Comparison of ENCODE assay signal across 13 mouse cellular contexts in the genomic region with DNA sequence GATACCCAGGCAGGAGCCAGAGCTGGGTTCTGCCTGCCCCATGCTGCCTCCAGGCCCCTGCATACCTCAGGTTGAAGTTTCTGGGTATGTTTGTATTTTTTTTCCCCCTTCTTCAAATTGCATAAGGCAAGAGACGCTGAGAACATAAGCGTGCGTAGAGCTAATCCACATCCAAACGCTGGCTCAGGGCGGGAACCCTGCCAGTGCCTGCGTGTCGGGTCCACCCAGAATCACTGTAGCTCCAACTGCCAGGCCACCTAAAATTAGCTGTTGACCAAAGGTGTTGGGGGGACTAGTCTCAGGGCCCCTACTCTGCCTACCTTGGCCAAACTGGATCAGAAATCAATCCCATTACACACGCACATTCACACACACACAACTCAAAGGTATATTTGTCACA. TPM values are rescaled to one million over a fixed set of nuclear protein-coding genes. Genes with fewer than 3 reads are reported as not detected.
"Had no signal": no experiment of that assay in that cellular context is flagged by ENCODE, and none has a peak within 500 bp of the region (broad histone marks: within the 10 kb centered on the region; RNA-seq: fewer than 3 reads in every experiment).

No protein-coding gene starts in this region.

- H3K27me3 ChIP-seq: lung, embryonic 15.5 days; midbrain, embryonic 13.5 days had no signal

- DNase-seq: liver, embryonic 13.5 days; spleen, adult 18-20 months; thymus, adult 18-20 months; thymus, postnatal 14 days had no signal

- H3K4me3 ChIP-seq: liver, embryonic 13.5 days; lung, embryonic 15.5 days; megakaryocyte, embryonic 14.5 days; midbrain, embryonic 13.5 days had no signal

- H3K9ac ChIP-seq: liver, embryonic 13.5 days; liver, postnatal 0 days; lung, embryonic 15.5 days; midbrain, embryonic 13.5 days had no signal

- H3K36me3 ChIP-seq: liver, embryonic 13.5 days; lung, embryonic 15.5 days; midbrain, embryonic 13.5 days had no signal

- H3K4me2 ChIP-seq: liver, embryonic 13.5 days; midbrain, embryonic 13.5 days had no signal

- H3K9me3 ChIP-seq: liver, embryonic 13.5 days; lung, embryonic 15.5 days; megakaryocyte, embryonic 14.5 days; midbrain, embryonic 13.5 days had no signal

- H3K4me1 ChIP-seq: liver, embryonic 13.5 days; megakaryocyte, embryonic 14.5 days had no signal

- H3K27ac ChIP-seq: liver, embryonic 13.5 days; macrophage; midbrain, embryonic 13.5 days had no signal

- ATAC-seq: liver, postnatal 0 days had no signal

RNA-seq across cellular contexts. Expression of gene Edn2, which starts 1.6 kb away (rescaled TPM):
- total RNA-seq: layer of hippocampus, adult 18-20 months; left cerebral cortex, postnatal 36 days; midbrain, postnatal 0 days had no signal
- polyA plus RNA-seq: kidney, embryonic 14.5 days; macrophage; midbrain, embryonic 13.5 days had no signal
